Mouse (Mus musculus) small intestine, adult 2 months (tissue): ENCODE measurements at regions not wholly inside any gene's neighbourhood (a gene's known extent, or its start where the extent isn't known, plus 50 kb on each side); places are given as distances from the start of the nearest gene placed in this dataset.

Experiments
- H3K27ac ChIP-seq: fragments of 200-500 bp; 2 replicates; pipeline ENCODE4 v1.5.1; 2012; ENCODE audit warnings: low read depth, low read length, control low read depth, inconsistent platforms; ENCODE audit not compliant: insufficient read depth
- H3K27me3 ChIP-seq: fragments of 200-500 bp; 2 replicates; pipeline ENCODE4 v1.6.1; 2012; ENCODE audit warnings: mild to moderate bottlenecking, moderate library complexity, low read length, inconsistent platforms; ENCODE audit not compliant: control insufficient read depth, insufficient read depth
- H3K36me3 ChIP-seq: fragments of 200-500 bp; 2 replicates; pipeline ENCODE4 v1.6.1; 2012; ENCODE audit warnings: mild to moderate bottlenecking, low read length, control low read depth, inconsistent platforms; ENCODE audit not compliant: control insufficient read depth, insufficient read depth
- H3K4me1 ChIP-seq: fragments of 200-500 bp; 2 replicates; pipeline ENCODE4 v1.6.1; 2012; ENCODE audit warnings: low read length, inconsistent platforms, mixed read lengths; ENCODE audit not compliant: control insufficient read depth, insufficient read depth, insufficient read length
- H3K4me3 ChIP-seq: fragments of 200-500 bp; 2 replicates; pipeline ENCODE4 v1.5.1; 2012; ENCODE audit warnings: low read depth, mild to moderate bottlenecking, control low read depth, inconsistent platforms, low read length, moderate library complexity
- CTCF ChIP-seq: fragments of 200-500 bp; IDR thresholded peaks from 2 replicates; pipeline ENCODE4 v1.5.1; 2012; ENCODE audit warnings: low read depth, mild to moderate bottlenecking, control low read depth, inconsistent platforms, low read length, moderate library complexity, mixed read lengths; ENCODE audit not compliant: insufficient replicate concordance, insufficient read length; ENCODE audit errors: extremely low read depth
- POLR2A ChIP-seq: fragments of 200-500 bp; IDR thresholded peaks from 2 replicates; pipeline ENCODE4 v1.6.1; 2012; ENCODE audit warnings: low read depth, mild to moderate bottlenecking, control low read depth, inconsistent platforms, low read length, moderate library complexity
- WGBS: fragments of 180-500 bp; shearing (Covaris S2); methylation state at CpG from one replicate; pipeline ENCODE4 v1.1.7; 2018; 5-methylcytosine and 5-hydroxymethylcytosine counted together

GRCm38 (mm10) chr11:111312802-111313201, 246.8 kb downstream of the Kcnj2 start:
- Histone ChIP-seq H3K27me3 (no peaks in the 10 kb centered on the region), H3K36me3 (no peaks in the 10 kb centered on the region), H3K4me1 (no peaks in the 10 kb centered on the region), H3K27ac (no peak overlapping the region), H3K4me3 (no peak overlapping the region)
- 39% methylated on average over 3 of the region's 3 CpGs for WGBS
- no peak for TF ChIP-seq POLR2A
- TF ChIP-seq CTCF: no peak

- H3K36me3 ChIP-seq: no peaks in the 10 kb centered on the region
- no peak overlapping the region for H3K4me3 ChIP-seq
- no peaks in the 10 kb centered on the region for H3K27me3 ChIP-seq
- 59% methylated on average over 3 of the region's 3 CpGs for WGBS
- H3K4me1 ChIP-seq: no peaks in the 10 kb centered on the region
- no peak for TF ChIP-seq POLR2A
- TF ChIP-seq CTCF: no peak
- H3K27ac ChIP-seq: no peak overlapping the region
Measured at GRCm38 (mm10) chr11:111313566-111313965, 247.6 kb downstream of the Kcnj2 start.

GRCm38 (mm10) chr11:111321576-111321975, 255.6 kb downstream of the Kcnj2 start:
- no peak for TF ChIP-seq POLR2A
- no peak for TF ChIP-seq CTCF
- 63% methylated on average over 5 of the region's 5 CpGs for WGBS
- H3K27ac ChIP-seq: no peak overlapping the region
- H3K4me1 ChIP-seq: no peaks in the 10 kb centered on the region
- no peaks in the 10 kb centered on the region for H3K36me3 ChIP-seq
- no peaks in the 10 kb centered on the region for H3K27me3 ChIP-seq
- H3K4me3 ChIP-seq: no peak overlapping the region

GRCm38 (mm10) chr11:111324453-111325010, 258.6 kb downstream of the Kcnj2 start:
- H3K4me1 ChIP-seq: no peaks in the 10 kb centered on the region
- no peak overlapping the region for H3K4me3 ChIP-seq
- H3K36me3 ChIP-seq: no peaks in the 10 kb centered on the region
- H3K27me3 ChIP-seq: no peaks in the 10 kb centered on the region
- no peak overlapping the region for H3K27ac ChIP-seq
- WGBS: 77% methylated on average over 5 of the region's 5 CpGs
- TF ChIP-seq CTCF: no peak

GRCm38 (mm10) chr11:111326915-111327314, 261.0 kb downstream of the Kcnj2 start:
- 63% methylated on average over 3 of the region's 3 CpGs for WGBS
- Histone ChIP-seq H3K36me3 (no peaks in the 10 kb centered on the region), H3K27ac (no peak overlapping the region), H3K27me3 (no peaks in the 10 kb centered on the region), H3K4me3 (no peak overlapping the region), H3K4me1 (no peaks in the 10 kb centered on the region)
- TF ChIP-seq POLR2A (no peak), CTCF (no peak)

- no peaks in the 10 kb centered on the region for H3K36me3 ChIP-seq
- no peak overlapping the region for H3K4me3 ChIP-seq
- no peaks in the 10 kb centered on the region for H3K4me1 ChIP-seq
- WGBS: 64% methylated on average over 1 of the region's 1 CpGs
- no peaks in the 10 kb centered on the region for H3K27me3 ChIP-seq
- no peak for TF ChIP-seq POLR2A
- no peak for TF ChIP-seq CTCF
- no peak overlapping the region for H3K27ac ChIP-seq
Measured at GRCm38 (mm10) chr11:111328258-111328657, 262.3 kb downstream of the Kcnj2 start.

GRCm38 (mm10) chr11:111331592-111331991, 265.6 kb downstream of the Kcnj2 start:
- H3K4me3 ChIP-seq: no peak overlapping the region
- no peak overlapping the region for H3K27ac ChIP-seq
- TF ChIP-seq CTCF (no peak), POLR2A (no peak)
- no peaks in the 10 kb centered on the region for H3K36me3 ChIP-seq
- no peaks in the 10 kb centered on the region for H3K27me3 ChIP-seq
- no peaks in the 10 kb centered on the region for H3K4me1 ChIP-seq

- TF ChIP-seq CTCF (no peak), POLR2A (no peak)
- H3K36me3 ChIP-seq: no peaks in the 10 kb centered on the region
- WGBS: 60% methylated on average over 3 of the region's 3 CpGs
- H3K4me3 ChIP-seq: no peak overlapping the region
- H3K27ac ChIP-seq: no peak overlapping the region
- no peaks in the 10 kb centered on the region for H3K27me3 ChIP-seq
- H3K4me1 ChIP-seq: no peaks in the 10 kb centered on the region
Measured at GRCm38 (mm10) chr11:111333021-111333420, 267.1 kb downstream of the Kcnj2 start.
